Mouse (Mus musculus) limb, embryonic 11.5 days (tissue): ENCODE measurements at regions not wholly inside any gene's neighbourhood (a gene's known extent, or its start where the extent isn't known, plus 50 kb on each side); places are given as distances from the start of the nearest gene placed in this dataset.
A peak's percentile ranks its signal among the peaks of the same experiment; 100 is the strongest.

Experiments
- ATAC-seq: fragments of 200-750 bp; cut with Nextera tagmentation; 2 replicates; pipeline ENCODE4 v1.8.0; 2017; ENCODE audit warnings: low read depth; ENCODE audit not compliant: insufficient number of reproducible peaks, low FRiP score, low TSS enrichment
- DNase-seq: peaks from one replicate; pipeline ENCODE4 v3.0.0-alpha.2; 2015; ENCODE audit warnings: low spot score
- H3K27ac ChIP-seq: fragments of 300-500 bp; sonication (generic); replicated peaks from 2 replicates; pipeline ENCODE4 v1.5.1; 2014; ENCODE audit warnings: low read depth, mild to moderate bottlenecking, low read length
- H3K27me3 ChIP-seq: fragments of 300-500 bp; sonication (generic); 2 replicates; pipeline ENCODE4 v1.6.1; 2014; ENCODE audit warnings: mild to moderate bottlenecking, low read length, mixed read lengths; ENCODE audit not compliant: control insufficient read depth, insufficient read depth
- H3K36me3 ChIP-seq: fragments of 300-500 bp; sonication (generic); 2 replicates; pipeline ENCODE4 v1.6.1; 2014; ENCODE audit warnings: mild to moderate bottlenecking, low read length, moderate library complexity, mixed read lengths; ENCODE audit not compliant: control insufficient read depth, insufficient read depth
- H3K4me1 ChIP-seq: fragments of 300-500 bp; sonication (generic); 2 replicates; pipeline ENCODE4 v1.6.1; 2014; ENCODE audit warnings: low read length, mixed read lengths; ENCODE audit not compliant: control insufficient read depth, insufficient read depth
- H3K4me2 ChIP-seq: fragments of 300-500 bp; sonication (generic); 2 replicates; pipeline ENCODE4 v1.6.1; 2014; ENCODE audit warnings: low read depth, mild to moderate bottlenecking, moderate library complexity; ENCODE audit not compliant: severe bottlenecking
- H3K4me3 ChIP-seq: fragments of 300-500 bp; sonication (generic); 2 replicates; pipeline ENCODE4 v1.5.1; 2014; ENCODE audit warnings: low read depth, low read length
- H3K9ac ChIP-seq: fragments of 300-500 bp; sonication (generic); 2 replicates; pipeline ENCODE4 v1.6.1; 2014; ENCODE audit warnings: mild to moderate bottlenecking, low read length
- H3K9me3 ChIP-seq: fragments of 300-500 bp; sonication (generic); 2 replicates; pipeline ENCODE4 v1.6.1; 2016; ENCODE audit warnings: low read length; ENCODE audit not compliant: control insufficient read depth
- WGBS: fragments of 180-500 bp; shearing (Covaris S2); extraction: QIAGEN DNeasy Blood & Tissue Kit; methylation state at CpG from one replicate; pipeline ENCODE4 v1.1.7; 2014; 5-methylcytosine and 5-hydroxymethylcytosine counted together

- WGBS: 21% methylated on average over 5 of the region's 5 CpGs
- no peak overlapping the region for H3K4me3 ChIP-seq
- no peaks in the 10 kb centered on the region for H3K9me3 ChIP-seq
- H3K27me3 ChIP-seq: no peaks in the 10 kb centered on the region
- no peaks in the 10 kb centered on the region for H3K36me3 ChIP-seq
- no peak overlapping the region for H3K9ac ChIP-seq
- DNase-seq (peak; percentile 61), ATAC-seq (peak; percentile 73)
- peak overlapping the region; percentile 30; the same call in 1 of the 2 replicates for H3K27ac ChIP-seq
- H3K4me1 ChIP-seq: peaks cover 8% of the 10 kb centered on the region
- H3K4me2 ChIP-seq: no peak overlapping the region
These were observed 397.5 kb downstream of the Fgf9 start for GRCm38 (mm10) chr14:58467856-58468255.

GRCm38 (mm10) chr14:58446776-58447354 is 376.5 kb downstream of the Fgf9 start:
- DNase-seq (no peak), ATAC-seq (no peak)
- Histone ChIP-seq H3K4me2 (no peak overlapping the region), H3K4me1 (no peaks in the 10 kb centered on the region), H3K9me3 (no peaks in the 10 kb centered on the region), H3K27me3 (no peaks in the 10 kb centered on the region), H3K4me3 (no peak overlapping the region), H3K27ac (no peak overlapping the region), H3K36me3 (no peaks in the 10 kb centered on the region), H3K9ac (no peak overlapping the region)
- 83% methylated on average over 5 of the region's 5 CpGs for WGBS

GRCm38 (mm10) chr14:58444496-58444895 is 374.1 kb downstream of the Fgf9 start:
- DNase-seq: no peak

GRCm38 (mm10) chr14:58442501-58442900 is 372.2 kb downstream of the Fgf9 start:
- Histone ChIP-seq H3K4me2 (no peak overlapping the region), H3K9me3 (no peaks in the 10 kb centered on the region), H3K27me3 (no peaks in the 10 kb centered on the region), H3K9ac (no peak overlapping the region), H3K36me3 (no peaks in the 10 kb centered on the region), H3K4me3 (no peak overlapping the region), H3K4me1 (no peaks in the 10 kb centered on the region), H3K27ac (no peak overlapping the region)
- WGBS: 96% methylated on average over 3 of the region's 3 CpGs
- ATAC-seq (no peak), DNase-seq (no peak)

More at GRCm38 (mm10) chr14:58444496-58444895, 374.1 kb downstream of the Fgf9 start:
- no peaks in the 10 kb centered on the region for H3K36me3 ChIP-seq
- no peak overlapping the region for H3K9ac ChIP-seq
- H3K27me3 ChIP-seq: no peaks in the 10 kb centered on the region
- no peak overlapping the region for H3K4me2 ChIP-seq
- H3K27ac ChIP-seq: no peak overlapping the region
- no peaks in the 10 kb centered on the region for H3K9me3 ChIP-seq
- H3K4me1 ChIP-seq: no peaks in the 10 kb centered on the region
- H3K4me3 ChIP-seq: no peak overlapping the region
- no peak for ATAC-seq
- WGBS: 58% methylated on average over 4 of the region's 4 CpGs

GRCm38 (mm10) chr14:58439963-58440362 is 369.6 kb downstream of the Fgf9 start:
- no peaks in the 10 kb centered on the region for H3K4me1 ChIP-seq
- H3K4me3 ChIP-seq: no peak overlapping the region
- H3K9me3 ChIP-seq: no peaks in the 10 kb centered on the region
- 74% methylated on average over 2 of the region's 2 CpGs for WGBS
- no peaks in the 10 kb centered on the region for H3K27me3 ChIP-seq
- no peak overlapping the region for H3K27ac ChIP-seq
- no peaks in the 10 kb centered on the region for H3K36me3 ChIP-seq
- ATAC-seq: no peak
- H3K9ac ChIP-seq: no peak overlapping the region
- no peak overlapping the region for H3K4me2 ChIP-seq
- no peak for DNase-seq

GRCm38 (mm10) chr14:58436096-58436495 is 365.7 kb downstream of the Fgf9 start:
- no peak overlapping the region for H3K4me3 ChIP-seq
- 83% methylated on average over 3 of the region's 3 CpGs for WGBS
- DNase-seq (no peak), ATAC-seq (no peak)
- H3K9ac ChIP-seq: no peak overlapping the region
- no peaks in the 10 kb centered on the region for H3K4me1 ChIP-seq
- no peaks in the 10 kb centered on the region for H3K9me3 ChIP-seq
- H3K27ac ChIP-seq: no peak overlapping the region
- no peaks in the 10 kb centered on the region for H3K27me3 ChIP-seq
- no peaks in the 10 kb centered on the region for H3K36me3 ChIP-seq
- no peak overlapping the region for H3K4me2 ChIP-seq

- Histone ChIP-seq H3K36me3 (no peaks in the 10 kb centered on the region), H3K4me3 (no peak overlapping the region), H3K4me2 (no peak overlapping the region), H3K9me3 (no peaks in the 10 kb centered on the region), H3K4me1 (0 out of 2 replicates have a peak, but pooled peaks cover 8% of the 10 kb centered on the region), H3K27ac (no peak overlapping the region), H3K27me3 (no peaks in the 10 kb centered on the region), H3K9ac (no peak overlapping the region)
- ATAC-seq (no peak), DNase-seq (no peak)
- WGBS: 79% methylated on average over 6 of the region's 6 CpGs
These were observed 356.1 kb downstream of the Fgf9 start for GRCm38 (mm10) chr14:58426472-58426871.

GRCm38 (mm10) chr14:58421904-58422303 is 351.6 kb downstream of the Fgf9 start:
- Histone ChIP-seq H3K4me2 (no peak overlapping the region), H3K36me3 (no peaks in the 10 kb centered on the region), H3K9me3 (no peaks in the 10 kb centered on the region), H3K4me3 (no peak overlapping the region), H3K27me3 (no peaks in the 10 kb centered on the region), H3K9ac (no peak overlapping the region), H3K27ac (no peak overlapping the region), H3K4me1 (0 out of 2 replicates have a peak, but pooled peaks cover 8% of the 10 kb centered on the region)
- WGBS: 35% methylated on average over 5 of the region's 5 CpGs
- DNase-seq (no peak), ATAC-seq (no peak)

- DNase-seq: no peak
- H3K36me3 ChIP-seq: no peaks in the 10 kb centered on the region
- no peak overlapping the region for H3K4me2 ChIP-seq
- no peak overlapping the region for H3K4me3 ChIP-seq
- H3K27ac ChIP-seq: no peak overlapping the region
- H3K27me3 ChIP-seq: no peaks in the 10 kb centered on the region
- no peak for ATAC-seq
- 59% methylated on average over 1 of the region's 1 CpGs for WGBS
- 0 out of 2 replicates have a peak, but pooled peaks cover 8% of the 10 kb centered on the region for H3K4me1 ChIP-seq
- H3K9ac ChIP-seq: no peak overlapping the region
- no peaks in the 10 kb centered on the region for H3K9me3 ChIP-seq
These were observed 347.2 kb downstream of the Fgf9 start for GRCm38 (mm10) chr14:58417545-58417944.
